Mouse (Mus musculus) neural tube, embryonic 15.5 days (tissue): ENCODE measurements around the gene Gm43064. TPM values are rescaled to one million over a fixed set of nuclear protein-coding genes. Genes with fewer than 3 reads are reported as not detected.

Experiments used
- ATAC-seq: fragments of 200-750 bp; cut with Nextera tagmentation; 2 replicates; pipeline ENCODE4 v1.8.0; 2017; ENCODE audit warnings: mild to moderate bottlenecking, moderate TSS enrichment, moderate library complexity; ENCODE audit not compliant: low FRiP score
- H3K27ac ChIP-seq: fragments of 300-500 bp; sonication (generic); replicated peaks from 2 replicates; pipeline ENCODE4 v1.5.1; 2015; ENCODE audit warnings: mild to moderate bottlenecking, inconsistent platforms
- H3K27me3 ChIP-seq: fragments of 300-500 bp; sonication (generic); replicated peaks from 2 replicates; pipeline ENCODE4 v1.6.1; 2015; ENCODE audit warnings: inconsistent platforms
- H3K36me3 ChIP-seq: fragments of 300-500 bp; sonication (generic); 2 replicates; pipeline ENCODE4 v1.6.1; 2015; ENCODE audit warnings: inconsistent platforms
- H3K4me1 ChIP-seq: fragments of 300-500 bp; sonication (generic); 2 replicates; pipeline ENCODE4 v1.6.1; 2015; ENCODE audit warnings: inconsistent platforms
- H3K4me2 ChIP-seq: fragments of 300-500 bp; sonication (generic); 2 replicates; pipeline ENCODE4 v1.6.1; 2015; ENCODE audit warnings: inconsistent platforms, mild to moderate bottlenecking, moderate library complexity
- H3K4me3 ChIP-seq: fragments of 300-500 bp; sonication (generic); replicated peaks from 2 replicates; pipeline ENCODE4 v1.5.1; 2015; ENCODE audit warnings: mild to moderate bottlenecking, inconsistent platforms
- H3K9ac ChIP-seq: fragments of 300-500 bp; sonication (generic); replicated peaks from 2 replicates; pipeline ENCODE4 v1.6.1; 2015; ENCODE audit warnings: mild to moderate bottlenecking, inconsistent platforms
- H3K9me3 ChIP-seq: fragments of 300-500 bp; sonication (generic); replicated peaks from 2 replicates; pipeline ENCODE4 v1.6.1; 2016; ENCODE audit warnings: inconsistent platforms
- WGBS: fragments of 180-500 bp; shearing (Covaris S2); methylation state at CpG from one replicate; pipeline ENCODE4 v1.1.7; 2015; ENCODE audit warnings: mixed read lengths; 5-methylcytosine and 5-hydroxymethylcytosine counted together
- polyA plus RNA-seq: library from polyadenylated mRNA; unstranded; fragments of >200 nt; fragmentation: Nextera tagmentation; extraction: Ambion mirVana; gene quantifications from 2 replicates; pipeline ENCODE4 v1.2.1, GENCODE M21; 2015

Gene Gm43064
- polyA plus RNA-seq, 1 experiment from 2014 or later: not detected

- H3K9ac ChIP-seq: no peak overlapping the region
- no peak overlapping the region for H3K27ac ChIP-seq
- H3K4me2 ChIP-seq: no peak overlapping the region
- no peak for ATAC-seq
- H3K9me3 ChIP-seq: no peaks in the 10 kb centered on the region
- H3K4me1 ChIP-seq: no peaks in the 10 kb centered on the region
- no peaks in the 10 kb centered on the region for H3K27me3 ChIP-seq
- 91% methylated on average over 6 of the region's 6 CpGs for WGBS
- no peaks in the 10 kb centered on the region for H3K36me3 ChIP-seq
- no peak overlapping the region for H3K4me3 ChIP-seq
Measured at GRCm38 (mm10) chr3:103857977-103858563, 48.7 kb downstream of the Gm43064 start.

DNA sequence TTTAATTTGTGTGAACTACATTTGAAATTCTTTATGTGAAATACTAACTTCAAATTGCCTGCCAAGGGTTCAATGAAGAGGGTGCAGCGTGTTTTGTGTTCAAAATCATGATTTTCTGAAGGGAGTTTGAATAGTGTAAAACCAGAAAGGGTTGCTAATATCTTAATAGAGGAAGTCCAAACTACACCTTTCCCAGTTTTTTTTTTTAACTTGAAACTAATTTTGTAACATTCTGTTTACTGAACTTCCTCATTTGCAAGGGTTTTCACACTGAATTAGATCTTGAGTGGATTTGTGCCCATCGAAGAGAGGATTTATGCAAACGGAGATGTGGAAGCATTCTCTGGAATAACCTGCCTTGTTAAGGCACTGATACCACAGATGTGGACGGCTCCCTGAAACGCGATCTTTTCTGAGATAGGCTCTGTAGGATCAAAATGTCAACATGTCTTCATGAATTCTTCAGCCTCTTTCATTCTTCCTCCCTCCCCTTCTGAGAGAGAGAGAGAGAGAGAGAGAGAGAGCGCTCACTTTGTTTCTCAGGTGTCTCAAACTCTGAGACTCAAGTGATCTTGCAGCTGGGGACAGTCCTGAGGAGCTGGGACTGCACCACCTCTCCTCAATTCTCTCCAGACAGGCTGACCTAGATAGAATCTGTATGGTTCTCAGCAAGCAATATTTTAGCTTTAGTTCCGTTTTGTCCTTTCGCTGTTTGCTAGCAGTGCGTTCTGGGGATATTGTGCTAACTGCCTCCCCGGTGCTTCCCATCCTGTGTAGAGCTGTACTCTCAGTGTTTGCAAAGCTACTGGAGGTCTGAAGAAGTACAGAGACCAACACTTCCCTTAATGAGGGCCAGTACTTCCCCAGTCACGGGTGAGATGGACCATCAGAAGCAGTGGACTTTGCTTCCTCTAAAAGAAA, 49.8 kb downstream of the Gm43064 start, which contains the start of gene Ptpn22:
Gene Ptpn22, plus strand, starts transcription at position 915 of the 921 bp plus-strand sequence.
- WGBS: 81% methylated on average over 12 of the region's 12 CpGs
- H3K4me2 ChIP-seq: no peak within 1 kb of the TSS
- H3K4me1 ChIP-seq: no peaks in the 10 kb centered on the region
- no peak within 1 kb of the TSS for H3K9ac ChIP-seq
- H3K27ac ChIP-seq: no peak within 1 kb of the TSS
- no peaks in the 10 kb centered on the region for H3K27me3 ChIP-seq
- no peak for ATAC-seq
- no peak within 1 kb of the TSS for H3K4me3 ChIP-seq
- no peaks in the 10 kb centered on the region for H3K9me3 ChIP-seq
- H3K36me3 ChIP-seq: no peaks in the 10 kb centered on the region

- no peak for ATAC-seq
- WGBS: 64% methylated on average over 6 of the region's 6 CpGs
- no peaks in the 10 kb centered on the region for H3K27me3 ChIP-seq
Measured at GRCm38 (mm10) chr3:103859851-103860391, 50.5 kb downstream of the Gm43064 start.

GRCm38 (mm10) chr3:103862721-103863220, 53.4 kb downstream of the Gm43064 start:
- no peaks in the 10 kb centered on the region for H3K36me3 ChIP-seq
- no peak for ATAC-seq
- H3K9me3 ChIP-seq: no peaks in the 10 kb centered on the region
- H3K4me1 ChIP-seq: no peaks in the 10 kb centered on the region
- no peak overlapping the region for H3K4me3 ChIP-seq
- no peak overlapping the region for H3K4me2 ChIP-seq
- H3K27ac ChIP-seq: no peak overlapping the region
- no peak overlapping the region for H3K9ac ChIP-seq
- H3K27me3 ChIP-seq: no peaks in the 10 kb centered on the region
- 80% methylated on average over 4 of the region's 4 CpGs for WGBS

More at GRCm38 (mm10) chr3:103859851-103860391, 50.5 kb downstream of the Gm43064 start:
- Histone ChIP-seq H3K9ac (no peak overlapping the region), H3K4me1 (no peaks in the 10 kb centered on the region), H3K27ac (no peak overlapping the region), H3K9me3 (no peaks in the 10 kb centered on the region), H3K4me3 (no peak overlapping the region), H3K36me3 (no peaks in the 10 kb centered on the region), H3K4me2 (no peak overlapping the region)

GRCm38 (mm10) chr3:103864200-103864599, 54.8 kb downstream of the Gm43064 start:
- H3K9me3 ChIP-seq: no peaks in the 10 kb centered on the region
- 91% methylated on average over 6 of the region's 6 CpGs for WGBS
- H3K9ac ChIP-seq: no peak overlapping the region
- H3K27me3 ChIP-seq: no peaks in the 10 kb centered on the region
- H3K27ac ChIP-seq: no peak overlapping the region
- no peaks in the 10 kb centered on the region for H3K4me1 ChIP-seq
- no peak for ATAC-seq
- H3K4me2 ChIP-seq: no peak overlapping the region
- H3K36me3 ChIP-seq: no peaks in the 10 kb centered on the region
- no peak overlapping the region for H3K4me3 ChIP-seq

DNA sequence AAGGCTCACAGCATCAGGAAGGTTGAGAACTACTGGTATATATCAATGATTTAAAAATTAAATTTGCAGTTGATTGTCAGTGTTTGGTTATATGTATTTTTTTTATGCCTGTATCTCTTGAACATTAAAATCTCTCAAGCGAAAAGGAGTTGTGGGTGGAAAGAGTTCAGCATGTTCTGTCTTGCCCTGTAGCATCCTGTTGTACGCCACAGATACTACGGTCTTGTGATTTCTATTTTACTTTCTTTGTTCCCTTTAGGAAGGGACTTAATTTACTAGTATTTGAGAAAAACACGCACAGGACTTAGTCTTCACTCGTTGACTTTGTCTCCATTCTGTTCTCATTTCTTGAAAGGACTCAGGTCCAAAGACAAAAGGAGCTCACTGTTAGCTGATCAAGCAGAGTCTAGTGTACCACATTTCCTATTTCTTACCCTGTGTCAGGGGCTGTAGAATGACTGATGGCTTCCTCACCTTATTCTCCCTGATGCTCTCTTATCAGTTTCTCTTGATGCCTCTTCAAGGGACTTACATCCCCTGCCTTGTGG, 58.1 kb downstream of the Gm43064 start:
- H3K4me1 ChIP-seq: no peaks in the 10 kb centered on the region
- H3K4me3 ChIP-seq: no peak overlapping the region
- H3K9ac ChIP-seq: no peak overlapping the region
- H3K36me3 ChIP-seq: no peaks in the 10 kb centered on the region
- WGBS: 89% methylated on average over 5 of the region's 5 CpGs
- ATAC-seq: no peak
- H3K27ac ChIP-seq: no peak overlapping the region
- H3K9me3 ChIP-seq: no peaks in the 10 kb centered on the region
- H3K4me2 ChIP-seq: no peak overlapping the region
- H3K27me3 ChIP-seq: no peaks in the 10 kb centered on the region

- Histone ChIP-seq H3K4me1 (no peaks in the 10 kb centered on the region), H3K27ac (no peak overlapping the region), H3K27me3 (no peaks in the 10 kb centered on the region), H3K9ac (no peak overlapping the region), H3K36me3 (no peaks in the 10 kb centered on the region), H3K9me3 (no peaks in the 10 kb centered on the region), H3K4me2 (no peak overlapping the region), H3K4me3 (no peak overlapping the region)
- 82% methylated on average over 4 of the region's 4 CpGs for WGBS
- no peak for ATAC-seq
Measured at GRCm38 (mm10) chr3:103868008-103868407, 58.6 kb downstream of the Gm43064 start.

- no peaks in the 10 kb centered on the region for H3K9me3 ChIP-seq
- no peak overlapping the region for H3K9ac ChIP-seq
- H3K27ac ChIP-seq: no peak overlapping the region
- no peak overlapping the region for H3K4me2 ChIP-seq
- no peaks in the 10 kb centered on the region for H3K4me1 ChIP-seq
- H3K4me3 ChIP-seq: no peak overlapping the region
- H3K36me3 ChIP-seq: no peaks in the 10 kb centered on the region
- ATAC-seq: no peak
- WGBS: 66% methylated on average over 3 of the region's 3 CpGs
- H3K27me3 ChIP-seq: no peaks in the 10 kb centered on the region
Measured at GRCm38 (mm10) chr3:103872663-103873098, 63.3 kb downstream of the Gm43064 start.

DNA sequence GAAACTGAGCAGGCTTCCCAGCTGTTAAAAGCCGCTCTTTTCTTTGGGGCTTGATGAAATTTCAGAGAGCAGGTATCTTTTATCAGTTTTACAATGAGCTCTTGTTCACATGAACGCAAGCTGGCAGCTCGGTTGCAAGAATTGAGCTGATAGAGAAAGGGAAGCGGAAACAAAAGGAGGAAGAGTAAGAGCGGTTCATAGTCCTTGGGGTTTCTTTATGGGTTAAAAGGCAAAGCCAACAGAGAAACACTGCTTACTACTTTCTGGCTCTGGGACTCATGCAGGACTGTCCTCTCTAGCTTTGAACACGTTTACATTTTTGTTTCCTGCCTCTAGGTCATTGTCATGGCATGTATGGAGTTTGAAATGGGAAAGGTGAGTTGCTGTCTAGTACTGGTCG, 65.0 kb downstream of the Gm43064 start:
- no peak for ATAC-seq
- Histone ChIP-seq H3K9ac (no peak overlapping the region), H3K36me3 (no peaks in the 10 kb centered on the region), H3K4me1 (no peaks in the 10 kb centered on the region), H3K27ac (no peak overlapping the region), H3K4me2 (no peak overlapping the region), H3K9me3 (no peaks in the 10 kb centered on the region), H3K4me3 (no peak overlapping the region), H3K27me3 (no peaks in the 10 kb centered on the region)
- 78% methylated on average over 7 of the region's 7 CpGs for WGBS

- no peak for ATAC-seq
- no peaks in the 10 kb centered on the region for H3K27me3 ChIP-seq
- H3K4me1 ChIP-seq: no peaks in the 10 kb centered on the region
- 69% methylated on average over 11 of the region's 11 CpGs for WGBS
- no peak overlapping the region for H3K9ac ChIP-seq
- no peak overlapping the region for H3K4me3 ChIP-seq
- H3K27ac ChIP-seq: no peak overlapping the region
- H3K9me3 ChIP-seq: no peaks in the 10 kb centered on the region
- no peaks in the 10 kb centered on the region for H3K36me3 ChIP-seq
- no peak overlapping the region for H3K4me2 ChIP-seq
Measured at GRCm38 (mm10) chr3:103885946-103886345, 76.6 kb downstream of the Gm43064 start.

DNA sequence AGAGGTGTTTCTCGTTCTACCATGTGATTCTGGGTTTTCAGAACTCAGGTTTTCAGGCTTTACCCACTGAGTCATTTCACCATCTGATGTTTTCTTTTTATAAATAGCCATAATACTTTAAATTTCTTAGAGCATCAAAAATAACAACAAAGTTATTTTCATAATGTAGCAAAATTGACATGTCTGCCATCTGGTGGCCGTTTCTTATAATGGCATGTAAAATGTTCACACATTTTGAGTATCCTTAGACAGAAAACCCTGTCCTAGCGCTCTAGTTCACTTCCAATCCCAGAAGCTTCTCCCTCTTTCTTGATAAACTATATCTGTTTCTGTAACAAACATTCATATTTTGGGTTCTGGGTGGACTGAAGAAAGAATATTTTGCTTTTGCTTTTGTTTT, 78.2 kb downstream of the Gm43064 start:
- no peak for ATAC-seq
- WGBS: 40% methylated on average over 3 of the region's 3 CpGs
- no peak overlapping the region for H3K4me3 ChIP-seq
- no peaks in the 10 kb centered on the region for H3K36me3 ChIP-seq
- H3K4me2 ChIP-seq: no peak overlapping the region
- no peaks in the 10 kb centered on the region for H3K4me1 ChIP-seq
- H3K9ac ChIP-seq: no peak overlapping the region
- H3K27me3 ChIP-seq: no peaks in the 10 kb centered on the region
- no peaks in the 10 kb centered on the region for H3K9me3 ChIP-seq
- no peak overlapping the region for H3K27ac ChIP-seq
